Mouse (Mus musculus): Measurements from ENCODE around the gene Tcl1b1. TPM values are rescaled to one million over a fixed set of nuclear protein-coding genes. Genes with fewer than 3 reads are reported as not detected.
"Not testable (repeated sequence)": the region's sequence is repeated elsewhere in the genome, so short reads cannot be mapped to it uniquely, and the experiment has no call there.

Gene Tcl1b1
- total RNA-seq, 2 experiments from 2014 or later = not detected

- not testable (repeated sequence) for ATAC-seq (replicated peaks; ENCODE audit: poor library complexity)
Measured at GRCm38 (mm10) chr12:105190743-105191142, 31.3 kb downstream of the Tcl1b1 start, which contains the start of gene Tcl1b3. Gene Tcl1b3 (plus strand): TSS chr12:105191043.

DNA sequence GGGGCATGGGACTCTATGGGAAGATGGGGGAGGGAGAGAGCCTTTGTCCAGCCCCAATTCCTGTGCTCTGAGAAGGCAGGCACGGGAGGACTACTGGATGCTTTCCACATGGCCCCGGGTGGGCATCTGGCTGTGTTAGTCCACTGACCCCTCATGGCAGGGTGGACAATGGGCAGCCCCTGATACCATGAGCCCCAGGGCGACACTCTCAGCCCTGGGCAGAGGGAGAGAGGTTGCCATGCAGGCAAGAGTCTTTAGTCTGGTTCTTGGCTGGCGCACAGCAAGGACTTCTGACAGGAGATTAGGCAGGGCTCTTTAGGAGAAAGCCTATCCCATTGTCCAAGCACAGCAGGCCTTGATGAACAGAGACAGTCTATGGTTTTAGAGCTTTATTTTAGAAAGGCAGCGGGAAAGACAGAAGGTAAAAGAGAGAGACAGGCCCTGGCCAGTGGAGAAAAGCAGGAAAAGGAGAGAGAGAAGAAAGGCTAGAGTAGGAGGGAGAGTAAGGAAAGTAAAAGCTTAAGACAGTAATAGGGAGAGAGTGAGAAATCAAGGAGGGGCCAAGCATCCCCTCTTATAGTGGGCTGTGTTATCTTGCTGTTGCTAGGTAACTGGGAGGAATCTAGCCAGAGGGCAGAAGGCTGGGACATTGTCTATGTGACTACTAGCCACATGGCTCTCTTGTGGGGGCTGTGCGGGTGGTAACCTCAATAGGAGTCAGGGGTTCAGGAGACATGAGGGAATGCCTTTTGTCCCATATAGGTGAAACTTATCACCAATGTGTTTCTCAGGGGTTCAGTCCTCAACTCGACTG is 40.4 kb downstream of the Tcl1b1 start:
- ATAC-seq (replicated peaks; ENCODE audit: poor library complexity) = not testable (repeated sequence)

- ATAC-seq (replicated peaks; ENCODE audit: poor library complexity) = not testable (repeated sequence)
Measured at GRCm38 (mm10) chr12:105201657-105202056, 42.2 kb downstream of the Tcl1b1 start, which contains the start of gene Tcl1b4. Gene Tcl1b4 (plus strand): TSS chr12:105201957.

DNA sequence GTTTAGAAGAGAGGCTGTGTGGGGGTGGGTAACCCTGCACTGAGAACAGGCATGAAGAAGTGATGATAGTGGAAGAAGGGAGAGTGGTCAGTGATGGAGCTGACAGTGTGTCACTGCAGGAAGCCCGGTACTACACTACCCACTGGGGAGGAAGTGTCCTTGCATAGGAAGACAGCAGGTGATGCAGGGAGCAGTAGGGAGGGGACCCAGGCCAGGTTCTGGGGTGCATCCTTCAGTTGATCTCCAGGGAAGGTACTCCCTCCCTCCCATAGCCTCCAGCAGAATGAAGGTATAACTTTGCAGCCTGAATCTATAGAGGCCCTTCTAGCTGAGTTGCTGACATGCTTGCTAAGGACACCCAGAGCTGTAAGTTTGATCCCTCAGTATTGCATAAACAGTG is 47.6 kb downstream of the Tcl1b1 start:
- ATAC-seq (replicated peaks; ENCODE audit: poor library complexity) = no peak

- no peak for ATAC-seq (replicated peaks; ENCODE audit: poor library complexity)
Measured at GRCm38 (mm10) chr12:105208441-105208840, 49.0 kb downstream of the Tcl1b1 start.

DNA sequence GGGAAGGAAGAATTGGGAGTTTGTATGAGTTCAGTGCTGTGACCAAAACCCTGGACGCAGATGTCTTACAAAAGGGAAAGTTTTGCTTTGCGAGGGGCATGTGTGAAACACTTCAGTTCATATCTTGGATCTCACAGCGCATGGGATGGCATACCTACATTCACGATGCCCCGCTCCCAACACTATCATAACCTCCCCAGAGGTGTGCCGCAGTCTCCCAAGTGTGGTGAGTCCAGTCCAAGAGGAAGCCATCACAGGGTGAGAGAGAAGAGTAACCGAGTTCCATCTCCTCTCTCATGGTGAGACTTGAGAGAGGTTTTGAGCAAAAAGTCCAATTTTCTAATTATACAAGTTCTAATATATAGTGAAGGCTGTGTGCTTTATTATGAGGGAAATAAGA is 49.7 kb downstream of the Tcl1b1 start:
- no peak for ATAC-seq (replicated peaks; ENCODE audit: poor library complexity)

Other genes starting within 250 kb of the Tcl1b1 start
- gene Syne3, start 149.9 kb upstream of the Tcl1b1 start, total RNA-seq (2015) = 10.1 and 13.1 TPM in 2 replicates
- gene Syne3, start 149.9 kb upstream of the Tcl1b1 start, total RNA-seq (2017) = 19.5 and 21.1 TPM in 2 replicates
- 58.1 and 65.3 TPM in 2 replicates for gene Glrx5, start 127.0 kb upstream of the Tcl1b1 start, total RNA-seq (2015)
- 26.9 and 30.1 TPM in 2 replicates for gene Glrx5, start 127.0 kb upstream of the Tcl1b1 start, total RNA-seq (2017)
- gene Tcl1b2, start 13.7 kb upstream of the Tcl1b1 start, total RNA-seq (2015) = not detected in 2 replicates
- not detected in 2 replicates for gene Tcl1b2, start 13.7 kb upstream of the Tcl1b1 start, total RNA-seq (2017)
- gene Tcl1b5, start 16.7 kb downstream of the Tcl1b1 start, total RNA-seq (2015) = not detected in 2 replicates
- not detected in 2 replicates for gene Tcl1b5, start 16.7 kb downstream of the Tcl1b1 start, total RNA-seq (2017)
- gene Tcl1b3, start 31.4 kb downstream of the Tcl1b1 start, total RNA-seq (2015) = not detected in 2 replicates
- gene Tcl1b3, start 31.4 kb downstream of the Tcl1b1 start, total RNA-seq (2017) = not detected in 2 replicates
- gene Tcl1b4, start 42.3 kb downstream of the Tcl1b1 start, total RNA-seq (2015) = not detected in 2 replicates
- gene Tcl1b4, start 42.3 kb downstream of the Tcl1b1 start, total RNA-seq (2017) = not detected in 2 replicates
- not detected in 2 replicates for gene Tcl1, start 63.1 kb downstream of the Tcl1b1 start, total RNA-seq (2015)
- not detected in 2 replicates for gene Tcl1, start 63.1 kb downstream of the Tcl1b1 start, total RNA-seq (2017)
- gene Tunar, start 174.2 kb downstream of the Tcl1b1 start, total RNA-seq (2015) = not detected in 2 replicates
- gene Tunar, start 174.2 kb downstream of the Tcl1b1 start, total RNA-seq (2017) = not detected in 2 replicates

Measured in megakaryocyte progenitor cell, adult 5-6 weeks (primary cell).